Mouse (Mus musculus) bone marrow macrophage, adult 2 months (primary cell): Measurements from ENCODE around the gene Copg1. TPM values are rescaled to one million over a fixed set of nuclear protein-coding genes. Genes with fewer than 3 reads are reported as not detected.
A peak's percentile ranks its signal among the peaks of the same experiment; 100 is the strongest.

ENCODE experiments used
- H3K27ac ChIP-seq: 2 replicates; pipeline ENCODE4 v1.5.1; 2012; ENCODE audit warnings: low read depth, low read length; ENCODE audit not compliant: insufficient read depth
- H3K4me1 ChIP-seq: 2 replicates; pipeline ENCODE4 v1.6.1; 2012; ENCODE audit warnings: low read length; ENCODE audit not compliant: control insufficient read depth, insufficient read depth
- H3K4me3 ChIP-seq: 2 replicates; pipeline ENCODE4 v1.5.1; 2012; ENCODE audit warnings: mild to moderate bottlenecking, low read length, moderate library complexity; ENCODE audit not compliant: insufficient read depth
- CTCF ChIP-seq: IDR thresholded peaks from 2 replicates; pipeline ENCODE4 v1.5.1; 2012; ENCODE audit warnings: low read depth, mild to moderate bottlenecking, low read length, moderate library complexity
- POLR2A ChIP-seq: IDR thresholded peaks from 2 replicates; pipeline ENCODE4 v1.6.1; 2012; ENCODE audit warnings: mild to moderate bottlenecking, low read depth, low read length, borderline replicate concordance
- polyA plus RNA-seq: library from polyadenylated mRNA; stranded (reverse); fragments of >200 nt; gene quantifications from 2 replicates; pipeline ENCODE4 v1.2.4, GENCODE M21; 2012; ENCODE audit not compliant: missing spikeins, insufficient read depth, insufficient read length

Gene Copg1
- 49.5 and 51.7 TPM in 2 replicates for polyA plus RNA-seq

DNA sequence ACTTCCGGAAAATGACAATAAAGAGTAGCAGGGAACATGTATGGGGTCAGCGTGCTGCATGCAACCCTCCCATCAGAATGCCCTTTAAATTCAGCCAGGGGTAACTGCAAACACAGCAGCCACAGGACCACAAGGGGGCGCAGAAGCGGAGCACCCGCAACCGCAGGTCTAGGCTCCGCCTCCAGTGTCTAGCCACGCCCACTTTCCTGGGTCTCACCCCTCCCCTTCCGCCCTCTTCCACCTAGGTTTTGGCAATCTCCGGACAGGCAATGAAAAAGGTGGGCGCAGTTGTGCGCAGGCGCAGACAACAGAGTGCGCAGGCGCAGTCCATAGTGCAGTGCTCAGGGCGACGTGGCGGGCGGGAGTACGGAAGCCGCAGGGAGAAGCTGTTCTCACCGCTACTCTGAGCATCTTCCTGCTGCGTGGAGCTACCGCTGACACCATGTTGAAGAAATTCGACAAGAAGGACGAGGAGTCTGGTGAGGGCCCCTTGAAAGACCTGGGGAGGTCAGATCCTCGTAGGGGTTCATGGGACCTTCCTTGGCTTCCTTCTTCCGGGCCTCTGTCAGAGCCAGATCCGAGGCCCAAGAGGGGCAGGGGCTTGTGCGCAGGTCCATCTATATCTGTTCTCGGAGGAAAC is at the start of gene Copg1:
TSS of gene Copg1 (plus strand) at position 221 of the 640 bp plus-strand sequence.
- Histone ChIP-seq H3K27ac (no peak within 1 kb of the TSS), H3K4me3 (peak within 1 kb of the TSS; percentile 86), H3K4me1 (peaks cover 8% of the 10 kb centered on the region)
- TF ChIP-seq POLR2A (no peak), CTCF (peak; percentile 55)

GRCm38 (mm10) chr6:87838551-87839197 is 48.9 kb upstream of the Copg1 start, which contains the start of gene Isy1:
Isy1 (minus strand) TSS chr6:87838798.
- peaks cover 21% of the 10 kb centered on the region for H3K4me1 ChIP-seq
- peak within 1 kb of the TSS; percentile 81 for H3K27ac ChIP-seq
- peak; percentile 76 for TF ChIP-seq POLR2A
- TF ChIP-seq CTCF: no peak
- peak within 1 kb of the TSS; percentile 92 for H3K4me3 ChIP-seq

DNA sequence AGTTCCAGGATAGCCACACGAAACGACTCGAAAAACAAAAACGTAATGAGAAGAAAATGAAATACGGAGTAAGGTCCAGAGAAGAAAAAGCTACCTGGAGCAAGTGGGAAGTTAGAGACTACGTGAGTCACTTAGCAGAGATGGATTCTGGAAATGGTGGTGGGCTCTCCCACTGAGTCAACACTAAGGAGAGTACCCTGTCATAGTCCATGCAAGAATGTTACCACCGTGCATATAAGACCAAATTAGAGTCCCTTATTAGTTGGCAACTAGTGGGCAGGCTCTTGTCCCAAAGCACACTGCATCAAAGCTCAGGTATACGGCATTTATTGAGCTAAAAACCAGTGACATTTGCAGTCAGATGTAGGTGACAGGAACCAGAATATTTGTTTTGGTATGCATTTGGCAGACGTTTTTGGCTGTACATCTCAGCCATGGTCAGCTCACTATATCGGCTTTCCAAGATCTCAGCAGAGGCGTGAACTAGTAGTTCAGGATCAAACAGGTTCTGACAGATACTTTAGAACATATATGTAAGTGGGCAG is 47.7 kb upstream of the Copg1 start:
- TF ChIP-seq CTCF (no peak), POLR2A (no peak)
- peak overlapping the region; percentile 30; the same call in 1 of the 2 replicates for H3K27ac ChIP-seq
- peaks cover 24% of the 10 kb centered on the region for H3K4me1 ChIP-seq
- H3K4me3 ChIP-seq: peak overlapping the region; percentile 92

- H3K4me3 ChIP-seq: no peak overlapping the region
- no peak overlapping the region for H3K27ac ChIP-seq
- no peak for TF ChIP-seq CTCF
- no peak for TF ChIP-seq POLR2A
- H3K4me1 ChIP-seq: peaks cover 24% of the 10 kb centered on the region
Observed at GRCm38 (mm10) chr6:87841635-87842034, 46.0 kb upstream of the Copg1 start.

DNA sequence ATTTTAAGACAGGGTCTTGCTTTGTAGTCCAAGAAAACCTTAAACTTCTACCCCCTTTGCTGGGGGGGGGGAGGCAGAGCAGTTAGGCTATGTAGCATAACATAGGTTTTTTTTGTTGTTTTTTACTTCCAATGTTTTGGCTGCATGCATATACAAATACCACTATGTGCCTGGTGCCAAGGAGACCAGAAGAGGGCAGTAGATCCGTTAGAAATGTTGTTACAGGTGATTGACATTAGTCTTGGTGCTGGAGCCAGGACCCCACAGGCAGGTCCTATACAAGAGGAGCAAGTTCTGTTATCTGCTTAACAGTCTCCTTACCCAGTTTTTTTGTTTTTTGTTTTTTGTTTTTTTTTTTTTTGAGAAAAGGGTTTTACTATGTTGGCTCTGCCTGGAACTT is 45.4 kb upstream of the Copg1 start:
- H3K27ac ChIP-seq: 0 out of 2 replicates have a peak overlapping the region, but pooled peaks have one; percentile 6
- TF ChIP-seq POLR2A: no peak
- no peak for TF ChIP-seq CTCF
- H3K4me1 ChIP-seq: peaks cover 18% of the 10 kb centered on the region

GRCm38 (mm10) chr6:87845031-87845695 is 42.5 kb upstream of the Copg1 start:
- Histone ChIP-seq H3K27ac (no peak overlapping the region), H3K4me1 (peaks cover 16% of the 10 kb centered on the region), H3K4me3 (no peak overlapping the region)
- no peak for TF ChIP-seq POLR2A
- TF ChIP-seq CTCF: no peak

More for the DNA sequence above, 45.4 kb upstream of the Copg1 start:
- no peak overlapping the region for H3K4me3 ChIP-seq

DNA sequence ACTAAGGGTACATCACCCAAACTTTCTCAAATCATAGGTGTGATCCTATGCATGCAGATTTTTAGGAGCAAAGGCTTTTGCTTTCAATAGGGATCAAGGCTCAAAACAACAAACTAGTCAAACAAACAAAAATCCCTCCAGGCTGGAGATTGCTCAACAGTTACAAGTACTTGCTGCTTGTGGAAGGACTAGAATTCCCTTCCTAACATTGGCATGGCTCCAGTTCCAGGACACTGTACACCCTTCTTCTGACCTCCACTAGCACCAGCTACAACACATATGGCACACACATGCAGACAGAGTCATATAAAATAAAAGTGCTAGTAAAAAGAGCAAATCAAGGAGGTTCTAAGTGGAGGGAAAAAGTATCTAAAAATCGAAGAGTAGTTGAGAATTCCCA is 40.8 kb upstream of the Copg1 start:
- no peak overlapping the region; the same call in 1 of the 2 replicates for H3K4me3 ChIP-seq
- peaks cover 14% of the 10 kb centered on the region for H3K4me1 ChIP-seq
- H3K27ac ChIP-seq: no peak overlapping the region
- TF ChIP-seq CTCF: no peak
- TF ChIP-seq POLR2A: no peak

- Histone ChIP-seq H3K4me1 (peaks cover 8% of the 10 kb centered on the region), H3K4me3 (peak overlapping the region; percentile 93), H3K27ac (peak overlapping the region; percentile 90)
- TF ChIP-seq CTCF (no peak), POLR2A (no peak)
Observed at GRCm38 (mm10) chr6:87849780-87850154, 37.8 kb upstream of the Copg1 start.

- peak overlapping the region; percentile 90 for H3K27ac ChIP-seq
- H3K4me1 ChIP-seq: peaks cover 8% of the 10 kb centered on the region
- TF ChIP-seq CTCF: no peak
- TF ChIP-seq POLR2A: no peak
- peak overlapping the region; percentile 93 for H3K4me3 ChIP-seq
Observed at GRCm38 (mm10) chr6:87850155-87850899, 37.3 kb upstream of the Copg1 start.
